Mouse (Mus musculus) retina, postnatal 1 day (tissue): ENCODE data around the gene Lyrm4.

Experiments
- DNase-seq: peaks from one replicate; pipeline ENCODE4 v3.0.0-alpha.2; 2012

The Lyrm4 gene

DNA sequence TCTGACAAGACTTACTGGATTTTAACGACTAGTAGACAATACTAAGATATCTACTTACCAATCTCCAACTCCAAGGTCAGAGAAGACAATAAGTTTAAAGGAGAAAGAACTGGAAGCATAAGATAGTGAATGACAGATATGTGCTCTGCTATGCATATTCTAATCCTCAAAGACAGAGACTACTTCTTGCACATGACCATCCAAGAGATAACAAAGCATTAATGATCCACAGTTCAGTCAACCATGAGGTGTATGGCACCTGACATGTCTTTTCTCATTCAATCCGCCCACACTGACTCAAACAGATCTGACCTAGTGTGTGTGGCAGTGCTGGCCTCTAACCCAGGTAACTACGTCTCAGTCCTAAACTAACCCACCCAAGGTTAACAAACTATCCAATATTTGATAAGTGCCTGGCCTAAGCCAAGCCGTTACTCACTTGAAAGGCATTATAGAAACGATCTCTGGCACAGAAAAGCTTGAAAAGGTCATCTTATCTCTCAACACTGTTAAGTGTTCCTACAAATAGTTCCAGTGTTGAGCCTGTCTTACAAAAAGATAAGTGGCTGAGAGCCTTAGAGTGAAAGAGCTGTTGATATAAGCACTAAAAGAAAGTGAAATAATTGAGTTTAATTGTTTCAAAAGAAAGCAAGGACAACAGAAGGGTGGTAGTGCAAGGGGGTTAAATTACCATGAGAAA is 20.5 kb downstream of the Lyrm4 start:
- no peak for DNase-seq

DNA sequence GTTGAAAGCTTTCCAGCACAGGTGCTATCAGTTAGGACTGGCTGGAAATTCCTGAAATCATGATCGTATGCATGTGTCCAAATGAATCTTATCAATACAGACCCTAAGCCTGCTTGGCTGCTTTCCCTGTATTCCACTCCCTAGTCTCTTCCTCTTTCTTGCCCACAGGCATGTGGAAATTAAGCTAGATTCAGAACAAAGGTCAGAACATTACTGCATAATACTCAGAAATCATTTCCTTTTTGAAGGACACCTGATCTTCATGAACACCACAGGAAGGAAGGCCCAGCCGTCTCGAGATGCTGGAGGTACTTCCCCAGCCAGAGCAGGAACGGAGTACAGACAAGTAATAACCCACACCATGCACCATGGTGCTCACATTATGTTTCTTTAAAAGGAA is 29.2 kb downstream of the Lyrm4 start:
- DNase-seq: no peak

DNA sequence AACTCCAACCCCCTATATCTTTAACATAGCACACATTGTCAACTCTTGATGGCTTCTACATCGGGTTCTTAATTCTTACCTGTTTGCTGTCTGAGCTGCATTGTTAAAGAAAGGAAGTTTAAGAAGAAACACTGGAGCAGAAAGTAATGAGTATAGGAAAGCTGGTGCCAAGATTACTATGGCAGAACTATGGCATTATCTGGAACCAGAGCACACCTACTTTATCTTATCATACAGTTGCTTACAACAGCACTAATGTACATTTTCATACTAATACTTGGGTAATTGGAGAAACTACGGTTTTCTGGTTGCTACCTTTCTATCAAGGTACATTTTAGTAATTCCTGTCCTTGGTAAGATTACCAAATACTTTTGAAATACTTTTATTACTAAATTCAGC is 29.9 kb downstream of the Lyrm4 start:
- no peak for DNase-seq

DNA sequence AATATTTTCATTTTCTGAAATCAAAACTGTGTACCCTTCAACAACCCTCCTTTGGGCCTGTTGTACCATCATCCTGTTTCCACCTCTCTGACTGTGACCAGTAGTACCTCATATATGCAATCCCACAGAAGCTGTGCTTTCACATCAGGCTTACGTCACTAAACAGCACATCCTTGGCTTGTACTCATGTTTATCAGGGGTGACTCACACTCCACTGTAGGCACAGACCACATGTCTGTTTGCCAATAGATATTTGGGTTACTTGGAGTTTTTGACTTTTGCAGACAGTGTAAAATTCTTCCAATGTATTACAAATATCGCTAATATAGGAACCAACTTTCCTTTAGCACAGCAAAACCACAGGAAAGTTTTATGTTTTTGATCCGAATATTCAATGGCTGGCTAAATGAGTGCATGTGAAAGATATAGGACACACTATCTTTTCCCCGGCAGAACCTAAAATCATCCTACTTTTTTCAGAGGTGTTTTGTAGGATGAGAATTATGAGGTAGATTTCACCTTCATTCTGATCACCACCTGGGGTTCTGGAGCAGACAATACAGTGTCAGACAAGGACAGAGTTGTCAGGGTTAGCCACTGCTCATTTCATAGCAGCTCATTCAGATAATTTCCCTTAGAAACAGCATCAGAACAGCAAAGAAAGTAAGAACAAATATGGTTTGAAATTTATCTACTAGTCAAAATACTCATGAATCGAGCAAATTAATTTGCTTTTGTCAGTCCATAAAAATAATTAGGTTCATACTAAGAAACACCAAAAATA is 30.5 kb downstream of the Lyrm4 start:
- DNase-seq: no peak

DNA sequence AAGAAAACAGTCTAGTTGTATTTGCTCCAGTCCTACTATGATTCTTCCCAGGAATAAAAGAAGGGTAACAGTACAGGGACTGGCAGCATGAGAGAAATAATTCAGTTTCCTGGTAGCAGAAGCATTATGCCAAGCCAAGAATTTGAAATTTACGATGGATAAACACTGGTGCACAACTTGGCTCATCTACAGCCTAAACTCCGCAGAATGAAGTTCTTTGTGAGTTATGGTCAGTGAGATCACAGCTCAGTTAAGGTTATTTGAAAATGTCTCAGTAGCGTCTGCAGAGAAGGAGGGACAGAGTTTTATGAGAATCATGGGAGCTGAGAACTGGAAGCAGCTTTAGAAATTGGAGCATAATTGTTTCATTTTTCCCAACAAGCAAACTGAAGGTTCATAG is 31.4 kb downstream of the Lyrm4 start:
- no peak for DNase-seq

DNA sequence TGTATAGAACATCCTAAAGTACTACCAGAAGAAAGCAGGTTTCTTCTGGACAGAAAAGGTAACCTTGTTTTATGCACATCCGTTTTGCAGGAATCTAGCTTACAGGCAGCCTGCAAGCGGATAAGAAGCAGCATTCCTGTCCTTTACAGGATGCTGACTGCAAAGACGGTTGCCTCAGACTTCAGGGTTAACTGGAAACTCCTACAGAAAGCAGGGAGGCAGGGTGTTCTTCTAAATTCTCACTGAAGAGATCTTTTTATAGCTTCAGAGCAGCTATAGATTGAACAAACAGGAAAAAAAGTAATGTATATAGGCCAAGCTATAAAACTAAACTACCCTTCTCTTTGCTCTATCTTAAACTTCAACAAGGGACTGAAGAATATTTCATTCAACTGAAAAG is 32.6 kb downstream of the Lyrm4 start:
- no peak for DNase-seq

DNA sequence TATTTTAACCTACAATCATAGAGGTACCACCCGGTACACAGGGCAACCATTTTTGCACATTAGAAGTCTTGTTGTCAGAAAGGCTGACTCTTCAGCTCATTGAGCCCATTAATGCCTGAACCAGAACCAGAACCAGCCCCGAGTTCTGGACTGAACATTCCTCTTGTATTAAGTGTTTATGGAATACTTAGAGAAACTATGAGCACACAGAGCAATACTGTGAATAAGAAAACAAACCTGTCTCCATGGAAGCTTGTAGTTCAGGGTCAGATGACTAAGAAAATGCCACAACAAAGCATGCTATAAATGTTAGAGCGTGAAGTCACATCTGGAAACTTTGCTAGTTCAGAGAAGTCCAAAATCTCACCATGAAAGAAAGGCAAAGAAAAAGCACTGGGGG is 35.7 kb downstream of the Lyrm4 start:
- no peak for DNase-seq

DNA sequence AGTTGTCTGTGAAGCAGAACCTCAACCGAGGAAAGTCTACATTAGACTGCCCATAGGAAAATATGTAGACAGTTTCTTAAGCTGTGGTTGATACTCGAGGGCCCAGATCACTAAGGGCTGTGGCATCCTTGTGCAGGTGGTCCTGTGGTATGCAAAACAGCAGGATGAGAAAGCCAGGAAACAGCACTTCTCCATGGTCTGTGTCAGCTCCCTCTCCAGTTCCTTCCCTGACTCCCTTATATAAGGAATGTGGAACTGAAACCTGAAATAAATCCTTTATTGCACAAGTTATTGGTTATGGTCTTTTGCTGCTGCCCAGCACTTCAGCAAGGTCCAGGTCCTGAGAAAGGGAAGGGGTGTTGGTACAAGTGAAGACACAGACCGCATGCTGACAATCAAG is 42.8 kb downstream of the Lyrm4 start:
- DNase-seq: no peak

DNA sequence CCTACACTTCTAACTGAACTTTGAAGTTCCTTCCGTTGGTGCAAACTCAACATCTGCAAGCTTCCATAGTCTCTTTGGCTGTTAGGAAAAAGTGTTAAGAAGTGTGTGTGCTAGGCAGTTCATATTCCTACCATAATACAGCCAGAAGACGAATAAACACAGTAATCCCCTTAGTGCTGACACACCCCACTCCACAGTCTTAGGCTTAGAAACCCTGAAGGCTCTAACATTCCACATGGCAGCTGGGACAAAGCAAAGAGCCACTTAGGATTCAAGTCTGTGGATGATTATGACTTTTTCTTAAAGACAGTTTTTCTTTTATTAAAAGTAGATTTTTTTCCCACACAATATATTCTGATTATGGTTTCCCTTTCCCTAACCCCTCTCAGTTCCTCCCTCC is 50.6 kb downstream of the Lyrm4 start:
- no peak for DNase-seq

DNA sequence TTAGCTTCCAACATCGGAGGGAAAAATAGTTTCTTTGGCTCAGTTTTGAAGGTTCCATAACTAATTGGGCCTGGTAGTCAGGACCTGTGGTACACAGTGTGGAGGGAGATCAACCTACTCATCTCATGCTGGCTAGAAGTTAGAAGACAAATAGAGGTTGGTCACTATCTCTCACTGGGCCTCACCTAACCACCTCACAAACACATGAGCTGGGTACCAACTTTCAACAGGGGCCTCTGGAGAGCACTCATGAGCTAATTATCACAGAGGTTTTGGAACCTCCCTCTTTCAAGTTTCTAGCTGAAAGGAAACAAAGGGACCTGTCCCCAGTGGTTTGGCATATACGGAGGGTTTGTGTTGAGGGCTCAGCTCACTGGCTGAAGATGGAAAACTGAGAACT is 59.8 kb downstream of the Lyrm4 start:
- DNase-seq: no peak

DNA sequence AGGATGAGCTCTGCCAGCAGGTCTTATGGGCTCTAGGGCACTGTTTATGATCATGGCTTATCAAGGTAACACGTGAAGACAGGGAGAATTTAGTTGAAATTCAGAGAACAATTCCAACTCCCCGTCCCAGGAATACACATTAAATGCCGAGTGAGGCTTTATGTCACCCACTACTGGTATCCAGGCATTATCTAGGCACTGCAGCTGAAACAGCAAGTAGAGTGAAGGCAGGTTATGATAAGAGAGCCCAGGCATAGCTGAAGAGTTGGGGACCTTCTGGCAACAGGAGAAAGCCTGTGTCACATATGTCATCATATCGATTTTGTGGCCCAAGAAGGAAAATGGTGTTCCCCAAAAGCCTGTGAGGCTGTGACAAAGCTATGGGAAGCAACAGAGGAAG is 60.4 kb downstream of the Lyrm4 start:
- no peak for DNase-seq

DNA sequence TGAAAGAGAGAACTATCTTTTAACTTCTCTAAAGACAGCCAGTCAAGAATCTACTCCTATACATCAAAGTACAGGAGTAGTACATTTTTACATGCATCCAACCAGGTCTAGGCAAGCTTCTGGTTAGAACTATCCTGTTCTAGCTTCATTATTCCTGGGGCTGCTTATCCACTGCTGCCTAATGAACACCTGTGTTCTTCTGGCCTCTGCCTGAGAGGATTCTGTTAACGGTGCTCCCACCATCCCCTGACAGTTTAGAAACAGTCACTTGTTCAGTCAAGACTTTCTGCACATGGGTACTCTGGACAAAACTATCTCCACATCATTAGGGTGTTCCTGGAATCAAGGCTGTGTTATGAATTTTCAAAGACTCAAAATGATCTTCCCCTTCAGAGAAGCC is 60.8 kb downstream of the Lyrm4 start:
- DNase-seq: no peak

DNA sequence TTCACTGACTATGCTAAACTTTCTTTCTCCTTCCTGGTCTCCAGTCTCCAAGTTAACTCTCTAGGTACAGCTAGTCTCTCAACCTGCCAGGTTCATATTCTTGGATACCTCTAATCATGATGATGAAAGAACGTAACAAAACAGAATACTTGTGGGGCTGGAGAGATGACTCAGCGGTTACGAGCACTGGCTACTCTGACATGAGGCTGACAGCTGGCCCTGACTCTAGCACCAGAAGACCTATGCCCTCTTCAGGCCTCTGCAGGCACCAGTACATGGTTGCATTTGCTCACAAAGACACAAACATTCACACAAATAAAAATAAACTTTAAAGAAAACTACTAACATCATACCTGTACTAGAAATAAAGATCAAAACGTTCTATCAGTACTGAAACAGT is 81.8 kb downstream of the Lyrm4 start:
- no peak for DNase-seq

DNA sequence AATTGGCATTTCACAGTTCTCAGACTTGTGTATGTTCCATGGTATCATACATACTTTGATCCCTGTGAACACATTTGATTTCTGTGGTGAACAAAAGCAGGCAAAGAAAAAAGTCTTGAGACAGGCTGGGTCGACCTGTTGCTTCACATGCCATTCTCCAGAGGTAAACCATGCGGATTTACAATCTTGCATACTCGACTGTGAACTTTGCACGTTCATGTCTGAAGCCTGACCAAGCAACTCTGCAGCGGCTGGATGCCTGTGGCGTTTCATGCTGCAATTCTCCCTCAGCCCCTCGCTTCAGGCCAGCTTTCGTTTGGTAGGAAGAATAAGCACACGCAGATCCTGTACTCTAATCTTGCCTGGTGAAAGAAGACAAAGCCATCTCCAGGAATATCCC is 85.4 kb downstream of the Lyrm4 start:
- DNase-seq: no peak

DNA sequence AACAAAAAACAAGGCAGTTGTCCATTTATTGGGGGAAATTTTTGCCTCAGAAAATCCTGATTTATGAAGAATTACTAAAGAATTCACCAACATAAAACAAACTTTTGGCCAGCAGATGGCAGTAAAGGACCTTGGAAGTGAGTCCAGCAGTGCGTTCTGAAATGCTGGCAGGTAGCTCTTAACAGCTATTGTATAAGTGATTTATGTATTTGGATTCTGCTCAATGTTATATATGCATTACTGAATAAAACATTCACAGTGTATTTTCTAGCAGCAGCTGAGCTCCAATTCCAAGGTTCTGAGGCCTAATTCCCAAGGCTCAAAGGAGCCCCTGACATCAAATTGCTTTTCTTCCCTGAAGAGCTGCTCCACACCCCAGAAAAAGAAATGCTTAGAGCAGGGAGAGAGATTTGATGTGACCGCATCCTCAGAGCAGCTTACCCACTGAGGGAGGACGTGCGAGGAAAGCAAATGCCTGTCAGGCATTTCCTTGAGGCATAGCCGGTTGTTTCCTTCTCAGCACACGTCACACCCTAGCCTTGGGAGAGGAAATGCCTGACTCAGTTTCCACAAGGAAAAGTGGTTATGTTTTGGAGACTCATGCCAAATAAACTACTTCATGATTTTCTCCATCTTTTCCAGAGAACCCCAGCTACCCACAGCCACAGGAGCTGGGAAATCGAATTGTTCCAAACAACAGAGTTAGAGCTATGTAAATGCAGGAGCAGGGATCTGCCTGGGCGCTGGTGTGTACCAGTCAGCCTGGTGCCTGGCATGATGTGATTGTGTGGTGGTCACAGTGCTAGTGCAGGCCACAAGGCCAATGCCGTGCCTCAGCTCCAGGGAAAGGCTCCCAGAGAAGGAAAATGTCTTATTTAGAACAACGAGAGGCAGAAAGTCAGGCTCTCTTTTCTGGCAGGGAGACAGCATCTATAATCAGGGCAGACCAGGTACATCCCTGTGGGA is 97.7 kb downstream of the Lyrm4 start:
- peak; percentile 78 for DNase-seq

DNA sequence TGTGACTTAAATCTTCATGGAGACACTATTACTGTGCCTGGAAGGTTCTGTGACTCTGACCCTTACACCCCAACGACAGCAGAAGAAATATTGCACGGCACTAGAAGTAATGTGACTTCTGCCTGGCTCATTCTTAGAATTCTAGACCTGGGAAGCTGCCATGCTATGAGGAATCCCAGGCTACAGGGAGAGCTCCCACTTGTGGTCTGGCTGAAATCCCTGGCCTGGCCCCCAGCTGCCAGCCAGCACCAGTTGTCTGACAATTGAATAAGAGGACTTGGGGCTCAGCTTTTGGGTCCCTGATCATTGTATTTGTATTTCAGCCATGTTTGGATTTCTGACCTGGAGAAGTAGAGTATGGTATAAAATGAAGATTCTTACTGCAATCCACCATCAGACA is 99.3 kb downstream of the Lyrm4 start:
- no peak for DNase-seq

DNA sequence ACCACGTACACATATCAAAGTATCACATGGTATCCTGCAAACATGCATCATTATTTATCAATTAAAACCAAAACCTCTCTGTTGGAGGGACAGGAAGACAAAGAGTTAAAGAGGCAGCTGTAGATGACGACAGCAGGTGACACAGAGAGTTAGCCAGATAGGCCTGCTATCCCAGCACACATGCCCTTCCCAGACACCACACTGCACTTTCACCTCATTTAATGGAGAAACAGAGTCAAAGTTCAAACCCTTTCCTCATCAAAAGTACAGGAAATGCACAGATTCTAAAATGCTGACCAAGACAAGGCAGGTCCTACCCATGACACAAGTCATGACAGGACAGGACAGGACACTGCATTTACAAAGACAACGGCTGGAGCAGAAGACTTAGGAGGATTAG is 101.7 kb downstream of the Lyrm4 start:
- no peak for DNase-seq

DNA sequence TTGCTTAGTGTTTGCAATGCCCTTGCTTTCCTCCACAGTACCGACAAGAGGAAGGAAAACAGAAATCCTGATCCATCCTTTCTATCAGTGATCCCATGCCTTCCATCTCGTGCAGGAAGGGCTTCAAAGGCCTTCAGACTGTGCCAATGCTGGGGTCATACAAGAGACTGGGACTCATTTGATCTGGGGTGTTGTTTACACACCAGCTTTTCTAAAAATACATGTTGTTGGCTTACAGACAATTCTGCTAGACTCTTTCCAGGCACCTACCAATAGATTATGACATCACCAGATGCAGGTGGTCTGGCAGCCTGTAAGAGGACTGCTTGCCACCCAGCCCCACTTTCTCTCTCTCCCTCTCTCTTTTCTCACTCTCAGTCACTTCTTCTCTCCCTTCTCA is 107.3 kb downstream of the Lyrm4 start:
- no peak for DNase-seq

DNA sequence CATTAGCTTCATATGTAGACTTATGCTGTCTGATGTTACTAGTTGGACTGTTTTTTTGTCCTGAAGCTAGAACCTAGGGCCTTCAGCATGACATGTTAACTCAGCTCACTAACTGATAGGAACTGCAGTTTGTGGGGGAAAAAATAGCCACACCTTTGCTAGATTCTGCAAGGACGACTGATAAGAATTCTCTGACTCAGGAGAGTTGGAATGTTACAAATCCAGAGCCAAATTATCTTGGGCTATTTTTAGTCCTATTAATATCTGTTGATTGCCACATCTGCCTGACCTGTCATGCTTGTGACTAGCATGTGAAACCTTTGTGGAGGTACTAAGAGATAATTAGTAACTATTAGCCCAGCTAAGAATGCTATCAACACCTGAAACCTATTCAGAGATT is 116.5 kb downstream of the Lyrm4 start:
- no peak for DNase-seq

DNA sequence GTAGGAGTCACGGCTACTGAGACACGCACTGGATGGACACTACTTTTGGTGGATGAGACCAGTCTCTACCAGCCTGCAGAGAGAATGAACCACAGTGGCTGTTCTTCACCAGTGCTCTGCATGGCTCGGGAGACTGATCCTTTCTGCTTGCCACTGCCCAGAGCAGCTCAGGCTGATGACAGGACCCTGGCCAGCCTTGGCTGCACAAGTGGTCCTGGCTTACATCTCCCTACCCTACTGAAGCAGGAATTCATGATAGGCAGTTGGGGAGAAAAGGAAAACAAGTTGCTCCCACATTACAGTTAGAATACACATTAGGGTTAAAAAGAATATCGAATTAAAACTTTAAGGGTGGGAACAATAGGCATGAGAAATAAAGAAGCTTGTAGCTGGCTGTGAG is 119.7 kb downstream of the Lyrm4 start:
- DNase-seq: no peak

DNA sequence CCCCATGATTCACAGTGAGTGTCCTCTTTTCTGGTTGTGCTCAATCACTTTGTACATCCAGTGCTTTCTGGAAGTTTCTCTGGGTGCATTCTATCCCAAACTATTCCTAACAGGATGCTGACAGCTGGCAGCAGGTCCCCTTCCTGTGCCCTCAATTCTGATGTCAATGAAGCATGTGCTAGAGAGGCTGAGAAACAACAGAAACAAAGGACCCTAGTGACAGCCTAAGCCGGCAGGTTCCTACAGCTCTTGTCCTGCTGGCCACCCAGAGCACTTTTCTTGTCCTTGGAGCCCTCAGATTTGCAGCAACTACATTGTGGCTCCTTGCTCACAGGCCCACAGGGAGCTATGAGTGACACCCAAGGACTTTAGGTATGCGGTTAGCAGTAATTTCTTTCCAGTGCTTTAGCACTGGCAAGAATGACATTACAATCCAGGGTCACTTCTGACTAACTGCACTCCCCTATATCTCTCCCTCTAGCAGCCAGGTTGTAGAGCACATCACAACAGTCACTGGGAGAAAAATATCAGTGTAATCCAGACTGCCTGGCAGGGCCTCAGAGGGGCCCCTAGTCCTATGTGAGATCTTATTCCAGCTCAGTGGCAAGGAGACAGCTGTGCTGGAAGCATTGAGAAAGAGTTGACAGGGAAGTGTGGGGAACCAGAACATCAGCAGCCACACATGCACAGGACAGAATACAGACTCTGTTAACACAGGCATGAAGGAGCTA is 121.5 kb downstream of the Lyrm4 start:
- DNase-seq: peak; percentile 38

DNA sequence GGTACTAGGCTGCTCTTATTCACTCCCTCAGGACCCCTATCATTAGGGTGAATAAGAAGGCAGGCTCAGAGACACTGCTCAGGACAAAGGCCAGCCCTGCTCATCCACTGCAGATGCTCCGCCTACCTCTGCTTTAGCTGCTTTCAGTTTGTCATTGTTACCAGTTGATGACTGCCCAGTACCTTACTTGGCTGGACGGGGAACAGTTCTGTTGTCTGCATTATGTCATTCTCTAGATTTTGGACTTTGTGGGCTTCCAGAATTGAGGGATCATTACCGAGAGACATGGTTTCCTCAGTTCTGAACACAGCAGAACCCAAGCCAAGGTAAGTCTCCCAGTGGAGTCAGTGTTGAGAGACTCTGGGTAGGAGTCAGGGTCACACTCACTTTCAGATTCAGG is 122.1 kb downstream of the Lyrm4 start:
- peak; percentile 10 for DNase-seq

DNA sequence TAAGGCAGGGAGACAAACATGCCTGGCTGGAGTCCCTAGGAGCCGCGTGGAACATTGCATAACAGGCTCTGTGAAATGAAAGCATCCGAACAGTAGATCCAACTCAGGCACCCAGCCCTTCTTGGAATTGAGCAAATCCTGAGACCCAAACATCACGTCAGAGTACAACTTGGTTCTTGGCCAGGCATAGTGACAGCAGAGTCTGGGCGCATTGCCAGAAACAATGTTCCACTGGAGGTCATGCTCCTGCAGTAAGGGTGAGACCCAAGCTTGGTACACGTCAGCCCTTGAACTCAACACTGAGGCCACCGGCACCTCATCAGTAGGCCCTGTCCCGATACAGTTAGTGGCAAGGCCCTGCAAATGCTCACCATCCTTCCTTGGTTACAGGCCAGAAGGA is 123.3 kb downstream of the Lyrm4 start:
- DNase-seq: peak; percentile 23
